Mouse (Mus musculus) kidney, postnatal 25 days (tissue): ENCODE measurements at regions not wholly inside any gene's neighbourhood (a gene's known extent, or its start where the extent isn't known, plus 50 kb on each side); places are given as distances from the start of the nearest gene placed in this dataset.
A peak's percentile ranks its signal among the peaks of the same experiment; 100 is the strongest.

Source experiments
- DNase-seq, 2 experiments: peaks; one replicate each; pipeline ENCODE4 v3.0.0; 2021; ENCODE audit warnings: mixed read lengths in 2 of 2

DNA sequence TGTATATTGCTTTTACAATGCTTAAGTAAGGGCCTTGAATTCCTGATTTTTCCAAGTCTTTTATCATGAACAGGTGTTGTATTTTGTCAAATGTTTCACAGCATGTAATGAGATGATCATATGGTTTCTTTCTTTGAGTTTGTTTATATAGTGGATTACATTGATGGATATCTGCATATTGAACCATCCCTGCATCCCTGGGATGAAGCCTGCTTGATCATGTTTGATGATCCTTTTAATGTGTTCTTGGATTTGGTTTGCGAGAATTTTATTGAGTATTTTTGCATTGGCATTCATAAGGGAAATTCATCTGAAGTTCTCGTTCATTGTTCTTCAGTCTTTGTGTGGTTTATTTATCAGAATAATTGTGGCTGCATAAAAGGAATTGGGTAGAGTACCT is 160.2 kb downstream of the Btbd35f17 start:
- peak in 1 of 2 experiments; percentile 29 for DNase-seq

GRCm38 (mm10) chrX:4543981-4544380 is 173.5 kb downstream of the Btbd35f17 start:
- DNase-seq, result peak in 1 of 2 experiments; percentile 34

DNA sequence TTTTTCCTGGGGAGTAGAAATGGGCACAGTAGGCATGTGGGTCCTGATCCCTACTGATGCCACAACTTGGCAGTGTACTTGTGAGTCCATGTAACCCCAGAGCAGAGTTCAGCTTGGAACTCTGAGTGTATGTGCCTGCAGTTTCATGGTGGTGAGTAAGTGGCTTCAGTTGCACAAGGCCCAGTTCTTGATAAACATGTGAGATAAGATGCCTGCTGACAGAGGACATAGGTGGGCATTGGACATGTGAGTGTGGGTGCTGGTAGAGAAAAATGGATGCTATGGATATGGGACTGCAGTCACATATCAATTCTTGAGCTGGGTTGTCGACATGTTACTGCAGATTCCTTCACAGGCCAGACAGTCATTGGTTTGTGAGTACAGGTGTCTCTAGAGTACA is 178.4 kb downstream of the Btbd35f17 start:
- peak in 1 of 2 experiments; percentile 1 for DNase-seq
